Mouse (Mus musculus) embryonic fibroblast, embryonic 13.5 days (primary cell): ENCODE data around the gene Cd9. TPM values are rescaled to one million over a fixed set of nuclear protein-coding genes. Genes with fewer than 3 reads are reported as not detected.
A peak's percentile ranks its signal among the peaks of the same experiment; 100 is the strongest.

Experiments used
- H3K27ac ChIP-seq: 2 replicates; pipeline ENCODE4 v1.5.1; 2012; ENCODE audit warnings: low read length, control low read depth, inconsistent platforms; ENCODE audit not compliant: insufficient read depth
- H3K4me1 ChIP-seq: 2 replicates; pipeline ENCODE4 v1.6.1; 2011; ENCODE audit warnings: low read length; ENCODE audit not compliant: control insufficient read depth, insufficient read depth
- H3K4me3 ChIP-seq: 2 replicates; pipeline ENCODE4 v1.5.1; 2011; ENCODE audit warnings: mild to moderate bottlenecking, control low read depth, low read length; ENCODE audit not compliant: insufficient read depth
- CTCF ChIP-seq: IDR thresholded peaks from 2 replicates; pipeline ENCODE4 v1.5.1; 2011; ENCODE audit warnings: mild to moderate bottlenecking, control low read depth, low read length, moderate library complexity, borderline replicate concordance; ENCODE audit not compliant: insufficient read depth
- POLR2A ChIP-seq: IDR thresholded peaks from 2 replicates; pipeline ENCODE4 v1.6.1; 2011; ENCODE audit warnings: low read depth, mild to moderate bottlenecking, control low read depth, low read length, moderate library complexity
- polyA plus RNA-seq: library from polyadenylated mRNA; stranded (reverse); fragments of >200 nt; gene quantifications from 2 replicates; pipeline ENCODE4 v1.2.4, GENCODE M21; 2011; ENCODE audit warnings: low read depth; ENCODE audit not compliant: missing spikeins, insufficient read length

The Cd9 gene
- polyA plus RNA-seq, 1 experiment: 170 TPM

- TF ChIP-seq CTCF: no peak
- TF ChIP-seq POLR2A: no peak
- Histone ChIP-seq H3K4me1 (peaks cover 19% of the 10 kb centered on the region), H3K27ac (no peak overlapping the region)
These were observed 17.6 kb downstream of the Cd9 start for GRCm38 (mm10) chr6:125476826-125477589.

GRCm38 (mm10) chr6:125476090-125476489, 18.5 kb downstream of the Cd9 start:
- peaks cover 15% of the 10 kb centered on the region for H3K4me1 ChIP-seq

More at GRCm38 (mm10) chr6:125476826-125477589, 17.6 kb downstream of the Cd9 start:
- no peak overlapping the region for H3K4me3 ChIP-seq

GRCm38 (mm10) chr6:125475184-125475583, 19.4 kb downstream of the Cd9 start:
- Histone ChIP-seq H3K4me3 (no peak overlapping the region), H3K4me1 (peaks cover 11% of the 10 kb centered on the region; the same call in 1 of the 2 replicates), H3K27ac (no peak overlapping the region)
- no peak for TF ChIP-seq CTCF

More at GRCm38 (mm10) chr6:125476090-125476489, 18.5 kb downstream of the Cd9 start:
- TF ChIP-seq CTCF (no peak), POLR2A (no peak)
- Histone ChIP-seq H3K27ac (no peak overlapping the region), H3K4me3 (no peak overlapping the region)

- H3K27ac ChIP-seq: no peak overlapping the region
- TF ChIP-seq POLR2A (no peak), CTCF (no peak)
- H3K4me3 ChIP-seq: no peak overlapping the region
- peaks cover 12% of the 10 kb centered on the region for H3K4me1 ChIP-seq
These were observed 20.7 kb downstream of the Cd9 start for GRCm38 (mm10) chr6:125473939-125474338.

GRCm38 (mm10) chr6:125473321-125473721, 21.3 kb downstream of the Cd9 start:
- Histone ChIP-seq H3K4me1 (peaks cover 14% of the 10 kb centered on the region), H3K27ac (no peak overlapping the region), H3K4me3 (no peak overlapping the region)
- no peak for TF ChIP-seq CTCF
- no peak for TF ChIP-seq POLR2A

GRCm38 (mm10) chr6:125471921-125472320, 22.7 kb downstream of the Cd9 start:
- H3K27ac ChIP-seq: no peak overlapping the region
- peaks cover 11% of the 10 kb centered on the region for H3K4me1 ChIP-seq
- no peak for TF ChIP-seq POLR2A
- no peak for TF ChIP-seq CTCF
- H3K4me3 ChIP-seq: no peak overlapping the region

- H3K4me3 ChIP-seq: no peak overlapping the region
- no peak overlapping the region for H3K27ac ChIP-seq
- TF ChIP-seq POLR2A (no peak), CTCF (no peak)
- peaks cover 9% of the 10 kb centered on the region for H3K4me1 ChIP-seq
These were observed 23.3 kb downstream of the Cd9 start for GRCm38 (mm10) chr6:125471326-125471725.

GRCm38 (mm10) chr6:125470616-125471015, 24.0 kb downstream of the Cd9 start:
- Histone ChIP-seq H3K4me3 (no peak overlapping the region), H3K4me1 (peaks cover 9% of the 10 kb centered on the region), H3K27ac (no peak overlapping the region)
- TF ChIP-seq CTCF: no peak
- no peak for TF ChIP-seq POLR2A

GRCm38 (mm10) chr6:125469222-125469621, 25.4 kb downstream of the Cd9 start:
- TF ChIP-seq POLR2A (no peak), CTCF (no peak)
- H3K27ac ChIP-seq: peak overlapping the region; percentile 63
- H3K4me1 ChIP-seq: peaks cover 9% of the 10 kb centered on the region
- no peak overlapping the region for H3K4me3 ChIP-seq

GRCm38 (mm10) chr6:125468179-125468960, 26.2 kb downstream of the Cd9 start:
- TF ChIP-seq POLR2A: no peak
- no peak for TF ChIP-seq CTCF
- H3K4me3 ChIP-seq: no peak overlapping the region
- H3K27ac ChIP-seq: peak overlapping the region; percentile 87
- peaks cover 9% of the 10 kb centered on the region for H3K4me1 ChIP-seq

- no peak overlapping the region for H3K4me3 ChIP-seq
- peaks cover 9% of the 10 kb centered on the region for H3K4me1 ChIP-seq
- no peak for TF ChIP-seq CTCF
- no peak for TF ChIP-seq POLR2A
- H3K27ac ChIP-seq: peak overlapping the region; percentile 87
These were observed 27.3 kb downstream of the Cd9 start for GRCm38 (mm10) chr6:125467301-125467715.
